Mouse (Mus musculus) cerebellum, adult 2 months (tissue): ENCODE results near the gene Abhd4. TPM values are rescaled to one million over a fixed set of nuclear protein-coding genes. Genes with fewer than 3 reads are reported as not detected.

Source experiments
- DNase-seq, 2 experiments: peaks; one replicate each; pipeline ENCODE4 v3.0.0; 2021
- H3K27ac ChIP-seq: fragments of 200-500 bp; 2 replicates; pipeline ENCODE4 v1.5.1; 2012; ENCODE audit warnings: low read length, control low read depth, inconsistent platforms; ENCODE audit not compliant: insufficient read depth
- H3K27me3 ChIP-seq: fragments of 200-500 bp; 2 replicates; pipeline ENCODE4 v1.6.1; 2012; ENCODE audit warnings: inconsistent platforms, mild to moderate bottlenecking, low read length, moderate library complexity; ENCODE audit not compliant: control insufficient read depth, insufficient read depth
- H3K4me1 ChIP-seq: fragments of 200-500 bp; 2 replicates; pipeline ENCODE4 v1.6.1; 2011; ENCODE audit warnings: low read length; ENCODE audit not compliant: control insufficient read depth, insufficient read depth
- H3K4me3 ChIP-seq: fragments of 200-500 bp; replicated peaks from 2 replicates; pipeline ENCODE3; 2011; ENCODE audit warnings: mild to moderate bottlenecking, low read depth, low read length, control low read depth; ENCODE audit not compliant: insufficient read depth
- CTCF ChIP-seq: fragments of 200-500 bp; IDR thresholded peaks from 2 replicates; pipeline ENCODE4 v1.5.1; 2011; ENCODE audit warnings: low read depth, mild to moderate bottlenecking, control low read depth, low read length, moderate library complexity, borderline replicate concordance; ENCODE audit not compliant: insufficient read depth
- POLR2A ChIP-seq: fragments of 200-500 bp; IDR thresholded peaks from 2 replicates; pipeline ENCODE4 v1.6.1; 2011; ENCODE audit warnings: low read length, control low read depth, borderline replicate concordance; ENCODE audit not compliant: insufficient read depth
- WGBS: fragments of 180-500 bp; shearing (Covaris S2); methylation state at CpG from one replicate; pipeline ENCODE4 v1.1.7; 2018; 5-methylcytosine and 5-hydroxymethylcytosine counted together
- polyA plus RNA-seq: library from polyadenylated mRNA; depleted of rRNA; stranded (reverse); fragments of >200 nt; gene quantifications from 2 replicates; pipeline ENCODE4 v1.2.3, GENCODE M21; 2012

Gene Abhd4
- polyA plus RNA-seq, 1 experiment, result 59.2 TPM

DNA sequence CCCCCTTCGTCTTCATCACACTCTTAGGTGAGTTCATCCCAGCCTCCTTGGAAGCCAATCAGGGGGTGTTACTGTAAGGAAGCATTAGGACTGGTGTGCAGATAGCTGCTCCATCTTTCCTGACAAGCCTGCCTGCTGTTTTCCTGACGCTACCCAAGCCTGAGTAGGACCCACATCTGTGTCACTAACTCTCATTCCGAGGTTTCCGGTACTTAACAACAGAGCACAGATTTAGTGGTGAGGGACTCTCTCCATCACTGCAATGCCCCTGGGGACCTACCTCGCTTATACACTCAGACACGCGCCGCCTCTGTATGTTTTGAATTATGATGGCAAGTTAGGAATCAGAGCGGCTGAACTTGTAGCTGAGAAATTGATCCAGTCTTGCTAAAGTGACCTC is 35.3 kb upstream of the Abhd4 start:
- Histone ChIP-seq H3K4me3 (no peak overlapping the region), H3K27me3 (no peaks in the 10 kb centered on the region), H3K27ac (no peak overlapping the region), H3K4me1 (no peaks in the 10 kb centered on the region)
- no peak for DNase-seq
- WGBS, result 89% methylated on average over 9 of the region's 9 CpGs
- no peak for TF ChIP-seq CTCF
- TF ChIP-seq POLR2A, result no peak

GRCm38 (mm10) chr14:54219256-54219655 is 34.7 kb upstream of the Abhd4 start:
- TF ChIP-seq POLR2A (no peak), CTCF (no peak)
- no peaks in the 10 kb centered on the region for H3K27me3 ChIP-seq
- H3K4me1 ChIP-seq, result no peaks in the 10 kb centered on the region
- no peak overlapping the region for H3K4me3 ChIP-seq
- 46% methylated on average over 8 of the region's 8 CpGs for WGBS
- H3K27ac ChIP-seq, result no peak overlapping the region
- DNase-seq, result no peak

DNA sequence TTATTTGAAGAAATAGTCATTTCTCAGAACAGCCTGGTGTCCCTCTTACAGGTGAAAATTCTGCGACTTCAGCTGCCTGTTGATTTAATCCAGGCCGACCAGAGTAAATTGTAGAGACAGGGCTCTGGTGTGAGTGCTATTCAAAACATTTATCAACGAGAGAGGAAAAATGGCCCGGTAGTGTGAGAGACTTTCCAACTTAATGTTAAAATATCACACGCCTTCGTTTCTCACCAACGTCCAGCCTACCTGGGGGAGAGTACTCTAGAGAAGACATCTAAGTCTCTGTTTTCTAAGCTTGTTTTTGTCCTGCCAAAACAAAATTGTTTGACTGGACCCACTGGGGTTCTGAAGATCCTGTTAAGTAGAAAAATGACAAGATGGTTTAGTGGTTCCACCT is 34.1 kb upstream of the Abhd4 start:
- TF ChIP-seq CTCF (no peak), POLR2A (no peak)
- no peaks in the 10 kb centered on the region for H3K4me1 ChIP-seq
- WGBS, result 89% methylated on average over 7 of the region's 7 CpGs
- H3K27ac ChIP-seq, result no peak overlapping the region
- H3K4me3 ChIP-seq, result no peak overlapping the region
- no peak for DNase-seq
- H3K27me3 ChIP-seq, result no peaks in the 10 kb centered on the region

DNA sequence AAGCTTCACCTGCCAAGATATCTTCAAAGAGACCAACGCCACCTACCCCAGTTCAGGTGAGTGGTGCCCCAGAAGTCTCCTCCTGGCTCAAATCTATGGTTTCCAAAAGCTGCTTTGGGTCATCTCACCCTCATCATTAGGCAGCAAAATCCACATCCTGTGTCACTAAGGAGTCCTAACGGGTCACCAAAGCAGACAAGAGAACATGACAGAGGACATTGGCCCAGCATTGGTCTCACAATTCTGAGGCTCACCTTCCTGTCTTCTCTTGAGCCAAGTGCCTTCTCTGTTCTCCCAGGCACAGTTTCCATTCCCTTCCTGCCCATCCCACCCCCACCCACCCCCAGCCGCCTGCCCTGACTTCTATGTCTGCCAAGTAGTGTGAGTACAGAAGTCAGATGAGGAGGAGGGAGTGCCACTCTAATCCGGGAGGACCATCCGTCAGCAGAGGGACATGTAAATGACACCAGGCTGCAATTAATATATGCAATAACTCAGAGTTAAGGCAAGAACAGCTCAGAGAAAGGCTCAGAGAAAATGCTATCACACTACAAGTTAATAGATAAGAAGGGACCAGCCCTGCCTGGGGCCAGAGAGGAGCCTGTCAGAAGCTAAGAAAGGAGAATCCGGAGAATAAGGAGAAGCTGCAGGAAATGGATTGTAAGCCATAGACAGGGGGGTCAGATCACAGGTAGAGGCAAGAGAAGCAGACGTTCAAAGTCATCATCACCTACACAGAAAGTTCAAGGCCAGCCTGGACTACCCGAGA is 33.1 kb upstream of the Abhd4 start:
- H3K4me1 ChIP-seq, result no peaks in the 10 kb centered on the region
- 70% methylated on average over 8 of the region's 8 CpGs for WGBS
- no peak overlapping the region for H3K4me3 ChIP-seq
- no peak for TF ChIP-seq POLR2A
- TF ChIP-seq CTCF, result no peak
- H3K27me3 ChIP-seq, result no peaks in the 10 kb centered on the region
- H3K27ac ChIP-seq, result no peak overlapping the region
- DNase-seq, result no peak

DNA sequence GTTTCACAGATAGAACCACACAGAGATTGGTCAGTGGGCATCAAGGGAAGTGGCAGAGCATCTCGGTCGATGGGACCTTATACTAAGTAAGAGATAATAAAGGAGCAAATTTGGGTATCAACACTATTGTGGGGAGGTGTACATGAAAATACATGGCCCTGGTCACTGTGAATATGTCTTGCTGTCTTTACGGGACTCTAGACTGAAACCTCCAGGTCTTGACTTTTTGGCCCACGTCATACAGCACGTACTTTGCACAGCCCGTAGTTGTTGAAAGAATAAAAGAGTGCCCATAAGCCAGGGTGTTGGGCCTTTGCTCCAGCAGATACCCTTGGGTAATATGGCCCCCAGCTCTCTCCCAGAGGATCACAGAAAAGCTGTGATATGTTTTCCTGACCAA is 32.3 kb upstream of the Abhd4 start:
- Histone ChIP-seq H3K4me3 (no peak overlapping the region), H3K4me1 (no peaks in the 10 kb centered on the region), H3K27me3 (no peaks in the 10 kb centered on the region), H3K27ac (no peak overlapping the region)
- no peak for DNase-seq
- TF ChIP-seq CTCF, result no peak
- TF ChIP-seq POLR2A, result no peak
- 97% methylated on average over 6 of the region's 6 CpGs for WGBS

DNA sequence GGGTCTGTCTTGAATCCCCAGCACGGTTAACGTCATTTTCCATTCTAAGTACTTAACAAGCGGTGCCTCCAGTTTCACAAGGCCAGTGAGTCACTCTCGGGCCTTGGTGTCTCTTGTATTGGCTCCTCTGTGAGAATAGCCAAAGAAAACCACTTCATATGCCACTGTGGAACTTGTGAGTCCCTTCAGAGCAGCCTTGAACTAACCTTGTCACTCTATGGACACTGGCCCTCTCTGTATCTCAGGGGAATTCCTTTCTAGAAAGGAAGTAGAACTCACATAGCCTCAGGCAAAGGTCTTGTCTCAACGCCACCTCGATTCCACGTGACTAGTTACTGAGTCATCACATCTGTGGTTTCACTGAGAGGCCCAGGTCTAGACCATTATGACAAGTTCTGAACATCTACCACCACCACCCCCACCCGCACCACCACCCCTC is 31.7 kb upstream of the Abhd4 start:
- H3K4me1 ChIP-seq, result no peaks in the 10 kb centered on the region
- 87% methylated on average over 8 of the region's 8 CpGs for WGBS
- no peak overlapping the region for H3K27ac ChIP-seq
- no peaks in the 10 kb centered on the region for H3K27me3 ChIP-seq
- H3K4me3 ChIP-seq, result no peak overlapping the region
- no peak for DNase-seq
- TF ChIP-seq CTCF (no peak), POLR2A (no peak)

DNA sequence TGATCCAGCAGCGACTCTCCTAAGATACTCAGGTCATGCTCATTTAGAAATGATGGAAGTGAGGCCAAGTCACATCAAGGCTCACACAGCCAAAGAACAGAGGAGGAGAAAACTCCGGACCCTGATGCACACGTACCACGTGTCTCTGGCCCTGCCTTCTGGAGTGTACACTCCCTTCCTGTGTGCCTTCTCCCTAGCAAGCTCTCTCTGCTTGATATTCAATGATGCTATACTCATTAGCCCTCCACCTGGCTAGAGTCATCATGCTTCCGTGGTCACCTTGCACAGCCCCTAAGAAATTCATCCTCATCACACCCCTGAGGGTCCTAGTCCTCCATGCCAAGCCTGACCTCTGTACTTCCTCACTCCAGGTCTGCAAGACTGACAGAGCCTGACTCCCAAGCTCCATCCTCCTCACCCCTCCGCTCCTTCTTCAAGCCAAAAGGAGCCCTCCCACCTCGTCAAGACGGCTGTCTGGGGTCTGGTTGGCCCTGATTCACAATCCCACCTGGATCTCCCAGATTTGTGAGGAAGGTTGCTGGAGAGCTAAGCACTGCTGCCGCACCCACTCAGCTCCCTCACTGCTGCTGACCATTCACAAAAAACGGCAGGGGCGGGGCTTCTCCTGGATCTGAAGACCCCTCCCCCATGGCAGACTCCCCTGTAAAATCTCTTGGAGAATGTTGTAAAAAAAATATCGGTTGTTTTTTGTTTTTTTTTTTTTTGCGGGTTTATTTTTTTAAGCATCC is 30.5 kb upstream of the Abhd4 start:
- H3K27me3 ChIP-seq, result no peaks in the 10 kb centered on the region
- no peak overlapping the region for H3K4me3 ChIP-seq
- no peaks in the 10 kb centered on the region for H3K4me1 ChIP-seq
- no peak for DNase-seq
- H3K27ac ChIP-seq, result no peak overlapping the region
- TF ChIP-seq CTCF, result no peak
- no peak for TF ChIP-seq POLR2A
- 54% methylated on average over 13 of the region's 13 CpGs for WGBS

DNA sequence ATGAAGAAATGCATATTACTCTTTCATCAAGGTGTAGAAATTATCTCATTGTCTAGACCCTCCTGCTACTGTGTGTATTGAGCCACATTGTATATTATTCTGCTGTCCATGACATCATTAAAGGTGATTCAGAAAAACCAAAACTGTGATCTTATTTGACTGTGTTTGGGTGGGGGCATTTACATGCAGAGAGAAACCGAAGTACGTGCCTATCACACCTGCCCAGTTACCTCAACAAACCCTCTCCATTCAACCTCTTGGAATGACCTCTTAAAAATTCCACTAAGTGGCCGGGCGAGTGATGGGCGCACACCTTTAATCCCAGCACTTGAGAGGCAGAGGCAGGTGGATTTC is 29.9 kb upstream of the Abhd4 start:
- WGBS, result 97% methylated on average over 5 of the region's 5 CpGs
- no peak overlapping the region for H3K27ac ChIP-seq
- no peaks in the 10 kb centered on the region for H3K27me3 ChIP-seq
- no peak for DNase-seq
- no peaks in the 10 kb centered on the region for H3K4me1 ChIP-seq
- no peak for TF ChIP-seq POLR2A
- no peak for TF ChIP-seq CTCF
- H3K4me3 ChIP-seq, result no peak overlapping the region
